8 mouse cellular contexts compared by ENCODE assay signal in the genomic region with DNA sequence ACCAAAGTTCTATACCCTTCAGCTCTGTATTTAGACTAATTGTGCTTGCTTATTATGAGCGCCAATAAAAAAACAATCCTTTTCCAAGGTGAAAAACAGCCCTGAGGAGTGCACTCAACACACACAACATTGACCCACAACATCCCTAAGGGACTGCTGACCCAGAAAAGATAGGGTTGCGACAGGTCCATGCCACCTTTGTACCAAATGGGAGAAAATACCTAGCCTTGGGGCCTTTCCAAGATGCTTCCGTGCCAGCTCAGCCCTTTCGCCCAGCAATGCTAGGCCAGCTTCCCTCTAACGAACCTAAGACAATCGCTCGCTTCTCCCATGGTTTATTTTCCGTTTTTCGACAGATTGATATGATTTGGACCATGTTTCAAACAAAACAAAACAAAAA. TPM values are rescaled to one million over a fixed set of nuclear protein-coding genes. Genes with fewer than 3 reads are reported as not detected.
DNase-seq lines count a peak whose midpoint lies in the region; ATAC-seq and TF ChIP-seq lines count a peak whose summit lies in the region.

No protein-coding gene starts in this region.

- peaks cover 4% of the 10 kb centered on the region for H3K4me1 ChIP-seq in forebrain, embryonic 11.5 days (replicated peaks; ENCODE audit: control insufficient read depth, insufficient read depth, low read length)
- peaks cover 18% of the 10 kb centered on the region for H3K4me1 ChIP-seq in kidney, embryonic 15.5 days
- peaks cover 6% of the 10 kb centered on the region; the same call in 1 of the 2 replicates for H3K4me1 ChIP-seq in midbrain, postnatal 0 days (ENCODE audit: insufficient read depth, low read length)

- H3K9ac ChIP-seq in forebrain, embryonic 11.5 days (ENCODE audit: low read length) = no peak overlapping the region
- 0 out of 2 replicates have a peak overlapping the region, but pooled peaks have one; percentile 9 for H3K9ac ChIP-seq in kidney, embryonic 15.5 days
- H3K9ac ChIP-seq in midbrain, postnatal 0 days (replicated peaks; ENCODE audit: low read length, poor library complexity, severe bottlenecking) = no peak overlapping the region

- peak overlapping the region; percentile 96; the same call in 1 of the 2 replicates for H3K4me2 ChIP-seq in forebrain, embryonic 11.5 days (ENCODE audit: low read depth, low read length, severe bottlenecking)
- peak overlapping the region; percentile 97 for H3K4me2 ChIP-seq in kidney, embryonic 15.5 days
- H3K4me2 ChIP-seq in midbrain, postnatal 0 days (ENCODE audit: low read depth, low read length, poor library complexity, severe bottlenecking) = peak overlapping the region; percentile 93

- peak; percentile 79 to 85 for DNase-seq in kidney, adult 8-10 months
- DNase-seq in kidney, postnatal 10 days = no peak
- DNase-seq in forebrain, embryonic 11.5 days (ENCODE audit: low spot score) = no peak
- no peak for DNase-seq in midbrain, postnatal 0 days (ENCODE audit: low spot score)
- no peak for DNase-seq in gastrocnemius, postnatal 10 days
- DNase-seq in layer of hippocampus, adult 18-20 months (ENCODE audit: low spot score in 2 of 2) = no peak

- H3K27ac ChIP-seq in forebrain, embryonic 11.5 days (ENCODE audit: low read depth, low read length) = no peak overlapping the region
- H3K27ac ChIP-seq in kidney, embryonic 15.5 days = no peak overlapping the region
- H3K27ac ChIP-seq in midbrain, postnatal 0 days (ENCODE audit: low read depth, low read length) = no peak overlapping the region

- H3K36me3 ChIP-seq in forebrain, embryonic 11.5 days (ENCODE audit: control insufficient read depth, insufficient read depth, low read length) = no peaks in the 10 kb centered on the region
- no peaks in the 10 kb centered on the region for H3K36me3 ChIP-seq in kidney, embryonic 15.5 days
- no peaks in the 10 kb centered on the region for H3K36me3 ChIP-seq in midbrain, postnatal 0 days (ENCODE audit: insufficient read depth, low read length)

- ATAC-seq in forebrain, embryonic 11.5 days (replicated peaks; ENCODE audit: low FRiP score) = no peak
- ATAC-seq in kidney, embryonic 15.5 days (replicated peaks; ENCODE audit: low FRiP score) = no peak
- no peak for ATAC-seq in midbrain, postnatal 0 days (ENCODE audit: low FRiP score)
- no peak for ATAC-seq in inflammation-experienced regulatory T-cells, adult 6 months

- TF ChIP-seq CTCF in midbrain, postnatal 0 days (IDR thresholded peaks at IDR 0.05) = no peak

- no peaks in the 10 kb centered on the region for H3K27me3 ChIP-seq in forebrain, embryonic 11.5 days (ENCODE audit: control insufficient read depth, insufficient read depth, low read length)
- 0 out of 2 replicates have a peak, but pooled peaks cover 4% of the 10 kb centered on the region for H3K27me3 ChIP-seq in kidney, embryonic 15.5 days
- H3K27me3 ChIP-seq in midbrain, postnatal 0 days (ENCODE audit: insufficient read depth, low read length) = peaks cover 11% of the 10 kb centered on the region; the same call in 1 of the 2 replicates

- WGBS in forebrain, embryonic 11.5 days = 88% methylated on average over 9 of the region's 9 CpGs
- 92% methylated on average over 9 of the region's 9 CpGs for WGBS in kidney, embryonic 15.5 days
- 92% methylated on average over 9 of the region's 9 CpGs for WGBS in midbrain, postnatal 0 days

- no peaks in the 10 kb centered on the region for H3K9me3 ChIP-seq in forebrain, embryonic 11.5 days (ENCODE audit: control insufficient read depth, low read length)
- no peaks in the 10 kb centered on the region for H3K9me3 ChIP-seq in kidney, embryonic 15.5 days (replicated peaks)
- no peaks in the 10 kb centered on the region for H3K9me3 ChIP-seq in midbrain, postnatal 0 days (ENCODE audit: low read length)

- peak overlapping the region; percentile 60; the same call in 1 of the 2 replicates for H3K4me3 ChIP-seq in forebrain, embryonic 11.5 days (ENCODE audit: low read depth, low read length)
- H3K4me3 ChIP-seq in kidney, embryonic 15.5 days (replicated peaks) = peak overlapping the region; percentile 71
- peak overlapping the region; percentile 62 for H3K4me3 ChIP-seq in midbrain, postnatal 0 days (ENCODE audit: low read depth, low read length)

RNA-seq across cellular contexts. Expression of a gene that starts 2.9 kb away (rescaled TPM):
- polyA plus RNA-seq in forebrain, embryonic 11.5 days (2014; fragmentation: Nextera tagmentation; extraction: Ambion mirVana) = 1.4 and 1.5 TPM in 2 replicates
- polyA plus RNA-seq in kidney, embryonic 15.5 days (2015; fragmentation: Nextera tagmentation; extraction: Ambion mirVana) = 18.4 and 18.6 TPM in 2 replicates
- total RNA-seq in midbrain, postnatal 0 days (2014; rRNA removed) = 2.1 and 7.2 TPM in 2 replicates
- 6.8 and 8.3 TPM in 2 replicates for polyA plus RNA-seq in midbrain, postnatal 0 days (2015; fragmentation: Nextera tagmentation; extraction: Ambion mirVana)
- polyA plus RNA-seq in inflammation-experienced regulatory T-cells, adult 6 months (2017; shearing (Covaris generic)) = 10 to 100 TPM; 25.8 to 50.3 (median 43.8) TPM
- 100 to 1,000 TPM; 324 to 400 TPM for total RNA-seq in gastrocnemius, postnatal 10 days (2021)
- 10 to 100 TPM; 65.6 to 74.2 TPM for total RNA-seq in layer of hippocampus, adult 18-20 months (2021)

Comparison
In these comparisons a context has a peak if more than half of its experiments do, and no peak if none do; other contexts are left out.
1. DNase-seq: peak in kidney, adult 8-10 months (2 of 2); none in kidney, postnatal 10 days (single experiment), forebrain, embryonic 11.5 days (single experiment), midbrain, postnatal 0 days (single experiment), gastrocnemius, postnatal 10 days (single experiment) and layer of hippocampus, adult 18-20 months (0 of 2).
2. Peak in every context shown above with its lines, with median percentiles within 50 percentile points of each other: H3K4me2 ChIP-seq and H3K4me3 ChIP-seq.